Mouse (Mus musculus) midbrain, postnatal 0 days (tissue): ENCODE results near the gene Gpr157. TPM values are rescaled to one million over a fixed set of nuclear protein-coding genes. Genes with fewer than 3 reads are reported as not detected.

ENCODE experiments used
- ATAC-seq: fragments of 200-750 bp; cut with Nextera tagmentation; 2 replicates; pipeline ENCODE4 v1.8.0; 2017; ENCODE audit warnings: moderate number of reproducible peaks, mild to moderate bottlenecking, moderate TSS enrichment, moderate library complexity; ENCODE audit not compliant: low FRiP score
- DNase-seq: peaks from one replicate; pipeline ENCODE4 v3.0.0-alpha.2; 2015; ENCODE audit warnings: low spot score
- H3K27ac ChIP-seq: fragments of 300-500 bp; sonication (generic); 2 replicates; pipeline ENCODE4 v1.5.1; 2014; ENCODE audit warnings: low read depth, mild to moderate bottlenecking, low read length, mixed read lengths
- H3K27me3 ChIP-seq: fragments of 300-500 bp; sonication (generic); 2 replicates; pipeline ENCODE4 v1.6.1; 2014; ENCODE audit warnings: low read length, control low read depth, mixed read lengths; ENCODE audit not compliant: insufficient read depth
- H3K36me3 ChIP-seq: fragments of 300-500 bp; sonication (generic); 2 replicates; pipeline ENCODE4 v1.6.1; 2014; ENCODE audit warnings: low read length, control low read depth, mixed read lengths; ENCODE audit not compliant: insufficient read depth
- H3K4me1 ChIP-seq: fragments of 300-500 bp; sonication (generic); 2 replicates; pipeline ENCODE4 v1.6.1; 2014; ENCODE audit warnings: mild to moderate bottlenecking, control low read depth, antibody characterized with exemption, low read length, mixed read lengths; ENCODE audit not compliant: insufficient read depth
- H3K4me2 ChIP-seq: fragments of 300-500 bp; sonication (generic); 2 replicates; pipeline ENCODE4 v1.6.1; 2014; ENCODE audit warnings: low read depth, mild to moderate bottlenecking, low read length, mixed read lengths; ENCODE audit not compliant: poor library complexity, severe bottlenecking
- H3K4me3 ChIP-seq: fragments of 300-500 bp; sonication (generic); 2 replicates; pipeline ENCODE4 v1.5.1; 2014; ENCODE audit warnings: low read depth, mild to moderate bottlenecking, low read length, moderate library complexity
- H3K9ac ChIP-seq: fragments of 300-500 bp; sonication (generic); replicated peaks from 2 replicates; pipeline ENCODE4 v1.6.1; 2014; ENCODE audit warnings: mild to moderate bottlenecking, low read length, moderate library complexity, mixed read lengths; ENCODE audit not compliant: poor library complexity, severe bottlenecking
- H3K9me3 ChIP-seq: fragments of 300-500 bp; sonication (generic); 2 replicates; pipeline ENCODE4 v1.6.1; 2016; ENCODE audit warnings: low read length, control low read depth
- CTCF ChIP-seq: IDR thresholded peaks from 2 replicates; pipeline ENCODE4 v1.5.1; 2016; ENCODE audit warnings: antibody characterized with exemption, mild to moderate bottlenecking
- WGBS: fragments of 180-500 bp; shearing (Covaris S2); extraction: QIAGEN DNeasy Blood & Tissue Kit; methylation state at CpG from one replicate; pipeline ENCODE4 v1.1.7; 2014; 5-methylcytosine and 5-hydroxymethylcytosine counted together
- polyA plus RNA-seq: library from polyadenylated mRNA; unstranded; fragments of >200 nt; fragmentation: Nextera tagmentation; extraction: Ambion mirVana; gene quantifications from 2 replicates; pipeline ENCODE4 v1.2.1, GENCODE M21; 2015
- total RNA-seq: library from RNA; depleted of rRNA; stranded (reverse); fragments of >200 nt; gene quantifications from 2 replicates; pipeline ENCODE4 v1.2.3, GENCODE M21; 2014

Gpr157 gene
- total and polyA plus RNA-seq, 2 experiments from 2014 or later: 0.47 to 4.4 TPM

GRCm38 (mm10) chr4:150136693-150137092, 49.5 kb downstream of the Gpr157 start:
- no peak overlapping the region for H3K4me2 ChIP-seq
- ATAC-seq (no peak), DNase-seq (peak; percentile 65)
- H3K27me3 ChIP-seq: no peaks in the 10 kb centered on the region
- H3K9ac ChIP-seq: no peak overlapping the region
- H3K36me3 ChIP-seq: no peaks in the 10 kb centered on the region
- H3K9me3 ChIP-seq: no peaks in the 10 kb centered on the region
- TF ChIP-seq CTCF: peak; percentile 95
- H3K27ac ChIP-seq: no peak overlapping the region
- 9% methylated on average over 10 of the region's 10 CpGs for WGBS
- peaks cover 3% of the 10 kb centered on the region; the same call in 1 of the 2 replicates for H3K4me1 ChIP-seq
- H3K4me3 ChIP-seq: no peak overlapping the region

- H3K4me1 ChIP-seq: peaks cover 3% of the 10 kb centered on the region; the same call in 1 of the 2 replicates
- WGBS: 85% methylated on average over 7 of the region's 7 CpGs
- H3K27ac ChIP-seq: no peak overlapping the region
- no peak overlapping the region for H3K4me2 ChIP-seq
- DNase-seq (no peak), ATAC-seq (0 out of 2 replicates have a peak, but pooled peaks have one; percentile 3)
- no peaks in the 10 kb centered on the region for H3K27me3 ChIP-seq
- no peak overlapping the region for H3K4me3 ChIP-seq
- no peaks in the 10 kb centered on the region for H3K36me3 ChIP-seq
- H3K9me3 ChIP-seq: no peaks in the 10 kb centered on the region
- no peak for TF ChIP-seq CTCF
- H3K9ac ChIP-seq: no peak overlapping the region
Measured at GRCm38 (mm10) chr4:150137368-150138083, 50.4 kb downstream of the Gpr157 start.

GRCm38 (mm10) chr4:150138084-150138543, 50.9 kb downstream of the Gpr157 start:
- Histone ChIP-seq H3K27ac (0 out of 2 replicates have a peak overlapping the region, but pooled peaks have one; percentile 51), H3K9me3 (no peaks in the 10 kb centered on the region), H3K4me3 (peak overlapping the region; percentile 22), H3K36me3 (no peaks in the 10 kb centered on the region), H3K4me1 (peaks cover 3% of the 10 kb centered on the region; the same call in 1 of the 2 replicates), H3K9ac (0 out of 2 replicates have a peak overlapping the region, but pooled peaks have one; percentile 37), H3K4me2 (peak overlapping the region; percentile 36), H3K27me3 (no peaks in the 10 kb centered on the region)
- TF ChIP-seq CTCF: no peak; the same call in 1 of the 2 replicates
- ATAC-seq (peak; percentile 80), DNase-seq (peak; percentile 86)
- 33% methylated on average over 9 of the region's 9 CpGs for WGBS

- Histone ChIP-seq H3K9me3 (no peaks in the 10 kb centered on the region), H3K4me3 (no peak overlapping the region), H3K27me3 (no peaks in the 10 kb centered on the region), H3K4me2 (no peak overlapping the region), H3K9ac (no peak overlapping the region), H3K27ac (no peak overlapping the region), H3K36me3 (no peaks in the 10 kb centered on the region), H3K4me1 (peaks cover 3% of the 10 kb centered on the region; the same call in 1 of the 2 replicates)
- ATAC-seq (no peak), DNase-seq (no peak)
- no peak for TF ChIP-seq CTCF
- WGBS: 76% methylated on average over 13 of the region's 13 CpGs
Measured at GRCm38 (mm10) chr4:150139090-150139489, 51.9 kb downstream of the Gpr157 start.

- TF ChIP-seq CTCF: no peak
- Histone ChIP-seq H3K4me1 (peaks cover 3% of the 10 kb centered on the region; the same call in 1 of the 2 replicates), H3K9me3 (no peaks in the 10 kb centered on the region), H3K27me3 (no peaks in the 10 kb centered on the region), H3K27ac (no peak overlapping the region), H3K9ac (no peak overlapping the region), H3K36me3 (no peaks in the 10 kb centered on the region), H3K4me2 (no peak overlapping the region), H3K4me3 (no peak overlapping the region)
- WGBS: 69% methylated on average over 7 of the region's 7 CpGs
- DNase-seq (no peak), ATAC-seq (no peak)
Measured at GRCm38 (mm10) chr4:150140346-150140745, 53.2 kb downstream of the Gpr157 start.

- Histone ChIP-seq H3K36me3 (no peaks in the 10 kb centered on the region), H3K9ac (no peak overlapping the region), H3K9me3 (no peaks in the 10 kb centered on the region), H3K27me3 (no peaks in the 10 kb centered on the region), H3K4me2 (no peak overlapping the region), H3K4me1 (no peaks in the 10 kb centered on the region), H3K4me3 (no peak overlapping the region), H3K27ac (no peak overlapping the region)
- 14% methylated on average over 12 of the region's 12 CpGs for WGBS
- DNase-seq (no peak), ATAC-seq (no peak)
- no peak for TF ChIP-seq CTCF
Measured at GRCm38 (mm10) chr4:150144242-150144641, 57.1 kb downstream of the Gpr157 start.
